Comparison of ENCODE assay signal across 10 mouse cellular contexts in the genomic region with DNA sequence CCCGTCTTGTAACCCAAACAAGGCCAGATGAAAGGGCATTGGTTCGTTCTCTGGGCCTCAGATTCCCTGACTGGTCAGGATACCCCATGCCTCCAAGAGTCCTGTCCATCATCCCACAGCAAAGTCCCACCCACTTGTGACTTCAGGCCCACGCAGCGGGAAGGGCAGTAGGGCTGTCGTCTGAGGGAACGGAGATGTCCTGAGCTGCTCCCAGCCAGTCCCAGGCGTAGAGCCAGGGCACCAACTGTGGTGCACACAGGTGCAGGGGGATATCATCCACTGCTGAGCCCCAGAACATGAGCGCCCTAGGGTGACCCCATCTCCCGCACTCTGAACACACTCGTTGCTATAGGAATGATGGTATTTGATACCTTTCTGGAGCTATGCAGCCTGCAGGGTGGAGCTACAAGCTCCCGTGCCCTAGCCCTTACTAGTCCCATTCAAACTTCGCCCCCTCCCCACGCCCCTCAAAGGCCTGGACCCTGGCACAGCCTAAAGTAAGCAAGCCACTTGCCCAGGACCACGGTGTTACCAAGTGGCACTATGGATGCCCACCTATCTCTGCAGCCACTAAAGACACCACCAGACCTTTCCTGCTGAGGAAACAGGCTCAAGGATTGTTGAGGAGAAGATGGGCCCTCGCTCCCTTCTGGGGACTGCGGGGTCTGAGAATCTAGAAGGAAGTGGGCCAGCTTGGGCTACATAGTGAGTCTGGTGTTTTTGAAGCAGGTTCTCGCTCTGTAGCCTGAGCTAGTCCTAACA. TPM values are rescaled to one million over a fixed set of nuclear protein-coding genes. Genes with fewer than 3 reads are reported as not detected.
DNase-seq lines count a peak whose midpoint lies in the region; ATAC-seq and TF ChIP-seq lines count a peak whose summit lies in the region.
"Had no signal": no experiment of that assay in that cellular context is flagged by ENCODE, and none has a peak within 500 bp of the region (broad histone marks: within the 10 kb centered on the region; RNA-seq: fewer than 3 reads in every experiment).

No protein-coding gene starts in this region.

- peaks cover 5% of the 10 kb centered on the region; the same call in 1 of the 2 replicates for H3K27me3 ChIP-seq in heart, embryonic 11.5 days (ENCODE audit: control insufficient read depth, insufficient read depth, low read length)
- no peaks in the 10 kb centered on the region for H3K27me3 ChIP-seq in forebrain, embryonic 11.5 days (ENCODE audit: control insufficient read depth, insufficient read depth, low read length)
- no peaks in the 10 kb centered on the region for H3K27me3 ChIP-seq in hindbrain, postnatal 0 days (ENCODE audit: insufficient read depth, low read length)

- TF ChIP-seq CTCF in hindbrain, postnatal 0 days (IDR thresholded peaks at IDR 0.05; ENCODE audit: low read depth): no peak

- intact Hi-C loops in heart, postnatal 36 days (cut with DNase I): no loop called here

- ATAC-seq in heart, embryonic 11.5 days (replicated peaks; ENCODE audit: insufficient number of reproducible peaks, low FRiP score, low TSS enrichment): no peak
- no peak for ATAC-seq in forebrain, embryonic 11.5 days (replicated peaks; ENCODE audit: low FRiP score)
- no peak for ATAC-seq in hindbrain, postnatal 0 days

- H3K9me3 ChIP-seq in heart, embryonic 11.5 days (replicated peaks; ENCODE audit: control insufficient read depth, low read length): no peaks in the 10 kb centered on the region
- no peaks in the 10 kb centered on the region for H3K9me3 ChIP-seq in forebrain, embryonic 11.5 days (ENCODE audit: control insufficient read depth, low read length)
- H3K9me3 ChIP-seq in hindbrain, postnatal 0 days (ENCODE audit: low read length): no peaks in the 10 kb centered on the region
- H3K9me3 ChIP-seq: liver, embryonic 12.5 days had no signal

- peak overlapping the region; percentile 12; the same call in 1 of the 2 replicates for H3K9ac ChIP-seq in heart, embryonic 11.5 days (ENCODE audit: low read depth, low read length)
- H3K9ac ChIP-seq in forebrain, embryonic 11.5 days (ENCODE audit: low read length): no peak overlapping the region
- no peak overlapping the region for H3K9ac ChIP-seq in hindbrain, postnatal 0 days (replicated peaks; ENCODE audit: low read length)

- peaks cover 83% of the 10 kb centered on the region for H3K4me1 ChIP-seq in heart, embryonic 11.5 days (ENCODE audit: control insufficient read depth, insufficient read depth, low read length)
- peaks cover 36% of the 10 kb centered on the region for H3K4me1 ChIP-seq in forebrain, embryonic 11.5 days (replicated peaks; ENCODE audit: control insufficient read depth, insufficient read depth, low read length)
- H3K4me1 ChIP-seq in hindbrain, postnatal 0 days (ENCODE audit: insufficient read depth, low read length): peaks cover 36% of the 10 kb centered on the region

- no peak for DNase-seq in heart, postnatal 36 days
- DNase-seq in Muller cell, postnatal 12 days (ENCODE audit: inconsistent ontology term): peak; percentile 57
- DNase-seq in forebrain, embryonic 11.5 days (ENCODE audit: low spot score): no peak
- DNase-seq in hindbrain, postnatal 0 days (ENCODE audit: low spot score): no peak
- DNase-seq in frontal cortex, postnatal 10 days (ENCODE audit: low spot score in 2 of 2): no peak
- no peak for DNase-seq in urinary bladder, postnatal 25 days (ENCODE audit: low spot score)
- no peak for DNase-seq in ovary, adult 18-20 months (ENCODE audit: low spot score)

- no peak overlapping the region for H3K4me3 ChIP-seq in heart, embryonic 11.5 days (ENCODE audit: low read depth, low read length)
- H3K4me3 ChIP-seq in forebrain, embryonic 11.5 days (ENCODE audit: low read depth, low read length): no peak overlapping the region
- H3K4me3 ChIP-seq in hindbrain, postnatal 0 days (ENCODE audit: low read length): no peak overlapping the region
- H3K4me3 ChIP-seq: erythroblast, embryonic 14.5 days had no signal

- no peak overlapping the region for H3K27ac ChIP-seq in heart, embryonic 11.5 days (ENCODE audit: low read depth, low read length)
- H3K27ac ChIP-seq in forebrain, embryonic 11.5 days (ENCODE audit: low read depth, low read length): peak overlapping the region; percentile 9; the same call in 1 of the 2 replicates
- H3K27ac ChIP-seq in hindbrain, postnatal 0 days: peak overlapping the region; percentile 22; the same call in 1 of the 2 replicates

- H3K4me2 ChIP-seq in heart, embryonic 11.5 days: no peak overlapping the region
- no peak overlapping the region for H3K4me2 ChIP-seq in forebrain, embryonic 11.5 days (ENCODE audit: low read depth, low read length, severe bottlenecking)
- H3K4me2 ChIP-seq in hindbrain, postnatal 0 days (ENCODE audit: low read depth, low read length): no peak overlapping the region

- no peaks in the 10 kb centered on the region for H3K36me3 ChIP-seq in heart, embryonic 11.5 days (ENCODE audit: control insufficient read depth, insufficient read depth, low read length)
- H3K36me3 ChIP-seq in forebrain, embryonic 11.5 days (ENCODE audit: control insufficient read depth, insufficient read depth, low read length): no peaks in the 10 kb centered on the region; the same call in 1 of the 2 replicates
- H3K36me3 ChIP-seq in hindbrain, postnatal 0 days (ENCODE audit: insufficient read depth, low read length): no peaks in the 10 kb centered on the region

- WGBS in heart, embryonic 11.5 days (ENCODE audit: insufficient replicate concordance): 65% methylated on average over 17 of the region's 17 CpGs
- 67% methylated on average over 17 of the region's 17 CpGs for WGBS in forebrain, embryonic 11.5 days
- 63% methylated on average over 17 of the region's 17 CpGs for WGBS in hindbrain, postnatal 0 days

RNA-seq across cellular contexts. Expression of a gene that starts 22.9 kb away (rescaled TPM):
- 4.2 and 5.8 TPM in 2 replicates for polyA plus RNA-seq in heart, embryonic 11.5 days (2014; fragmentation: Nextera tagmentation; extraction: Ambion mirVana)
- total RNA-seq in heart, postnatal 36 days (2021): 1 to 10 TPM; 2.2 to 2.4 TPM
- 2.8 and 3.3 TPM in 2 replicates for polyA plus RNA-seq in forebrain, embryonic 11.5 days (2014; fragmentation: Nextera tagmentation; extraction: Ambion mirVana)
- total RNA-seq in hindbrain, postnatal 0 days (2014; rRNA removed): 2.9 and 3.7 TPM in 2 replicates
- polyA plus RNA-seq in hindbrain, postnatal 0 days (2015; fragmentation: Nextera tagmentation; extraction: Ambion mirVana): 1.4 and 1.7 TPM in 2 replicates
- polyA plus RNA-seq: erythroblast, embryonic 14.5 days had no signal

RNA-seq across cellular contexts. Expression of a gene that starts 26.9 kb away (rescaled TPM):
- polyA plus RNA-seq in heart, embryonic 11.5 days (2014; fragmentation: Nextera tagmentation; extraction: Ambion mirVana): 0.55 and 1.2 TPM in 2 replicates
- under 1 TPM in 1 of 2 experiments, not detected in 1; 0.62 TPM for total RNA-seq in heart, postnatal 36 days (2021)
- 1.1 and 3.0 TPM in 2 replicates for polyA plus RNA-seq in forebrain, embryonic 11.5 days (2014; fragmentation: Nextera tagmentation; extraction: Ambion mirVana)
- 7.5 TPM in 2 replicates for total RNA-seq in hindbrain, postnatal 0 days (2014; rRNA removed)
- polyA plus RNA-seq in hindbrain, postnatal 0 days (2015; fragmentation: Nextera tagmentation; extraction: Ambion mirVana): 2.7 and 4.0 TPM in 2 replicates

RNA-seq across cellular contexts. Expression of a gene that starts 31.5 kb away (rescaled TPM):
- polyA plus RNA-seq in heart, embryonic 11.5 days (2014; fragmentation: Nextera tagmentation; extraction: Ambion mirVana): 1.4 and 2.9 TPM in 2 replicates
- 1 to 10 TPM; 1.1 to 2.0 TPM for total RNA-seq in heart, postnatal 36 days (2021)
- 3.0 and 3.5 TPM in 2 replicates for polyA plus RNA-seq in forebrain, embryonic 11.5 days (2014; fragmentation: Nextera tagmentation; extraction: Ambion mirVana)
- total RNA-seq in hindbrain, postnatal 0 days (2014; rRNA removed): 2.1 and 3.3 TPM in 2 replicates
- 5.3 and 7.0 TPM in 2 replicates for polyA plus RNA-seq in hindbrain, postnatal 0 days (2015; fragmentation: Nextera tagmentation; extraction: Ambion mirVana)

RNA-seq across cellular contexts. Expression of a gene that starts 31.5 kb away (rescaled TPM):
- polyA plus RNA-seq in heart, embryonic 11.5 days (2014; fragmentation: Nextera tagmentation; extraction: Ambion mirVana): 47.5 and 61.4 TPM in 2 replicates
- total RNA-seq in heart, postnatal 36 days (2021): 10 to 100 TPM; 50.3 to 52.2 TPM
- polyA plus RNA-seq in forebrain, embryonic 11.5 days (2014; fragmentation: Nextera tagmentation; extraction: Ambion mirVana): 61.0 and 66.3 TPM in 2 replicates
- 146 TPM in 2 replicates for total RNA-seq in hindbrain, postnatal 0 days (2014; rRNA removed)
- polyA plus RNA-seq in hindbrain, postnatal 0 days (2015; fragmentation: Nextera tagmentation; extraction: Ambion mirVana): 111 and 114 TPM in 2 replicates

RNA-seq across cellular contexts. Expression of a gene that starts 37.4 kb away (rescaled TPM):
- polyA plus RNA-seq in heart, embryonic 11.5 days (2014; fragmentation: Nextera tagmentation; extraction: Ambion mirVana): 66.1 and 70.0 TPM in 2 replicates
- 10 to 100 TPM; 27.8 to 29.4 TPM for total RNA-seq in heart, postnatal 36 days (2021)
- 132 and 144 TPM in 2 replicates for polyA plus RNA-seq in forebrain, embryonic 11.5 days (2014; fragmentation: Nextera tagmentation; extraction: Ambion mirVana)
- total RNA-seq in hindbrain, postnatal 0 days (2014; rRNA removed): 106 and 118 TPM in 2 replicates
- 131 and 134 TPM in 2 replicates for polyA plus RNA-seq in hindbrain, postnatal 0 days (2015; fragmentation: Nextera tagmentation; extraction: Ambion mirVana)
